Mouse (Mus musculus): ENCODE results near the gene Pfas.
"Not testable (repeated sequence)": the region's sequence is repeated elsewhere in the genome, so short reads cannot be mapped to it uniquely, and the experiment has no call there.

Gene Pfas

DNA sequence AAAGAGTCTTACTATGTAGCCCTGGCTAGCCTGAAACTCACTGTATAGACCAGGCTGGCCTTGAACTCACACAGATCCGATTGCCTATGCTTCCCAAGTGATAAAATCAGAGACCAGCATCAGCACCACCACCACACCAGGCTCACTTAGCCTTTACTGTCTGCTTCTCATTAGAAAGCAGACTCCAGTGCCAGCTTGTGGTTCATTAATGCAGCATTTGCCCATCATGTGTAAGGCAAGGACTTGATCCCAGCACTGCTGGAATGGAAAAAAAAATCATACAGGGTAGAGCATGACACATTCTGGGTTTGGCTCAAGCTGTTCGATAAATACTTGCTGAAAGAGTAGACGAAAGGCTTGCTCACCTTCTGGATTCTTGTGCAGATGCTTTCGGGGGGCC lies 62.3 kb downstream of the Pfas start:
- ATAC-seq (ENCODE audit: insufficient number of reproducible peaks, low FRiP score, low TSS enrichment) = no peak

DNA sequence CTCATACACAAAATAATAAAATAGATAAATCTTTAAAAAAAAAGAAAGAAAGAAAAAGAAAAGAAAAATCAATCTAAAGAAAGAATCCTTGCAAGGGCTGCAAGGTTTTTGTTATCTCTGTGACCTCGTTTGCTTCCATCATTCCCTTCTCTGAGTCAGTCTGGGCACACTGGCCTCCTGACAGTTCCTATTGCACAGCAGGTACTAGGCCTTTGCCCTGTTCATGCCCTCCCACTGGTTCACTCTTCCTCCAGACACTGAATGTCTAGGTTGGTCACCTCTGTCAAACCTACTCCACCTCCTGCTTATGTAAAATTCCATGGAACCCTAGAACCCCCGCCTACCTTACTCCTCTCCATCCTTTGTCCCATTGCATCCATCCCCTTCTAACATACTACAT lies 63.0 kb downstream of the Pfas start:
- no peak for ATAC-seq (ENCODE audit: insufficient number of reproducible peaks, low FRiP score, low TSS enrichment)

DNA sequence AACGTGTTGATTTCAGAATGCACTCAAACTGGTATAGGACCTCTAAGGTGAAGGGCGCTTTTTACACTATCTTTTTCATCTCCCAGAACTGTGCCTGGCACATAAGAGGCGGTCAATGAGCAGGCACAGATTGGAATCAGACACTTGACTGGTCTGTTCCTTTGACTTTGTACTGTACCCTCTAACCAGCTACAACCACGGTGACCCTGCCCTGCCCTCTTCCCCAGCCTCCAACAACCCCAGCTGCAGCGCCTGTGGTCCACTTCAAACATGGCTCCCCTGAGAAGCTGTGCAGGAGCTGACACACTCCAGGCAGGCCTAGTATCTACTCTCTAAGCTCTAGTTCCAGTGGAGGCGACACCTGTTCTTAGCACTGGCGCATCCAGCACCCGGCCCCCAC lies 65.5 kb downstream of the Pfas start:
- ATAC-seq (ENCODE audit: insufficient number of reproducible peaks, low FRiP score, low TSS enrichment) = no peak

DNA sequence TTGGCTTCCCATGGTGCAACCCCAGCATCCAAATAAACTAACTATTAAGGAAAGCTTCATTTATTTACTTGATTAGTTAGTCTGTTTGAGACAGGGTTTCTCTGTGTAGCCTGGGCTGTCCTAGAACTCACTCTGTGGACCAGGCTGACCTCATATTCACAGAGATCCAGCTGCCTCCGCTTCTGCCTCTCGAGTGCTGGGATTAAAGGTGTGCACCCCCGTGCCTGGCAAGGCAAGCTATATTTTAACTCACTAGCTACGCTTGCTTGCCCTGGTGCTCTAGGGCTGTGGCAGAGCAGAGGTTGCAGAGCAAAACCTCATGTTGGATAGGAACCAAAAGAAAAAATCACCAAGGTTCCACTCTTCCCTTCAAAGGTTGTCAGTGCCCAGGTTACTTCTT lies 67.7 kb downstream of the Pfas start:
- no peak for ATAC-seq (ENCODE audit: insufficient number of reproducible peaks, low FRiP score, low TSS enrichment)

DNA sequence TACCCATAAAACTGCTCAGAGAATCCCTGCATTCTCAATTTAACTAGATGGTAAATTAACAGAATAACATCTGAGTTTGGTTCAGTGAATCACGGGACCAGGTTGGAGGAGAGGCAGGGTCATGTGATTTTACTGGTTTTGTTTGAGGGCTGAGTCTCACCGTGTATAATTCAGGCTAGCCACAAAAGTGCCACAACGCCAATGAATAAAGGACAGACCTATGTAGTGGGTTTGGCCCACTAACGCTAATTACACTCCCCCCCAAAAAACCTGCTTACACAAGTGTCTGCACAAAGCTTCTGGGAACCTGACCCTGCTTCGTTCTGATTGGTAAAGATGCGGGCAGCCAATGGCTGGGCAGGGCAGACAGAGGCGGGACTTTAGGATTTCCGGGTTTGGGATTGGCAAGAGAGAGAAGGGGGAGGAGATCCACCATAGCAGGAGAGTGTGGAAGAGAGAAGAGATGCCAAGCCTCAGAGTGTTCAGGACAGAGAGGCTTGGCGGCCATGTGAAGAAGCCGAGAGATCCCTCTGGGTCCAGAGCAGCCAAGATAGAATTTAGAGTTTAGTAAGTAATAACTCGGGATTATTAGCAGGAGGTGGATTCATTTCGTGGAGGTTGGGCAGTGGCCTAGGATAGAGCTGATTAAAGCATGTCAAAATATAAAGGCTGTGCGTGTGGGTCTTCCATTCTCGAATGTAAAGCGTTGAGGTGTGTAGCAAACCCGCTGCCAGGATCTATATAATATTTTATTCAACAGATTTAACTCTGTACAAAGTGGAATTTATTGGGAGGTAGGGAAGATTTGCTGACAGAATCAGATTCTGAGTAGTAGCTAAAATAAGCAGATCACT lies 68.6 kb downstream of the Pfas start:
- ATAC-seq (ENCODE audit: insufficient number of reproducible peaks, low FRiP score, low TSS enrichment) = peak; percentile 95

DNA sequence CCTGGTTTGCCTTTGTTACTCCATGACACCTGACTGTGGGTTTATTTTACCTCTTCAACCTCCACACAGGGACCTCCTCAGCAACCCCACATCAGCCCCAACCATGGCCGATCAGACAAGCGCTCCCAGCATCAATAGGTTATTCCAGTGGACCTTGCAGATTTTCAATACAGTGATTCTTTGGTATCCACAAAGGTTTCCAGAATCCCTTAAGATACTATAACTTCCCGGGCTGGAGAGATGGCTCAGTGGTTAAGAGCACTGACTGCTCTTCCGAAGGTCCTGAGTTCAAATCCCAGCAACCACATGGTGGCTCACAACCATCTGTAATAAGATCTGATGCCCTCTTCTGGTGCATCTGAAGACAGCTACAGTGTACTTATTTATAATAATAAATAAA lies 71.3 kb downstream of the Pfas start:
- ATAC-seq (ENCODE audit: insufficient number of reproducible peaks, low FRiP score, low TSS enrichment) = not testable (repeated sequence)
